Mouse (Mus musculus): ENCODE measurements around the gene Olfr624. TPM values are rescaled to one million over a fixed set of nuclear protein-coding genes. Genes with fewer than 3 reads are reported as not detected.
"Not testable (repeated sequence)": the region's sequence is repeated elsewhere in the genome, so short reads cannot be mapped to it uniquely, and the experiment has no call there.

The Olfr624 gene
- polyA plus RNA-seq (2012; rRNA removed), result not detected in 2 replicates

DNA sequence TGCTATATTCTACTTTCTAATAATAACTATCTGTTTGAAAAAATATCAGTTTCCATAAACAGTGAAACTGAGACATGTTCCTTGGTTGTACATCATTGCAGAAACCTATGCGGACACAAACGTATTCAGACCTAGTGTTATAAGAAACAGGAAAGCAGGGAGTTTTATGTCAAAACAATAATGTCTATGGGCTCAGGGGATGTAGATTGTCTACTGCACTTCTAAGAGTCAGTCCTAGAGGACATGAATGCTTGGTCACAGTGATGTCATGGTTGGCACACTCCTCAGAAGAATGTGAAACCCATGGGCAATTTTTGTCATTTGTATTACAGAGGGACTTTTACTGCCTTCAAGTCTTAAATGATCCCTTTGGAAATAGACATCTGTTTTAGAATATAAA lies at the start of gene Olfr624:
Gene Olfr624, minus strand, starts transcription at position 101 of the 400 bp plus-strand sequence.
- DNase-seq (ENCODE audit: low read depth), result no peak

DNA sequence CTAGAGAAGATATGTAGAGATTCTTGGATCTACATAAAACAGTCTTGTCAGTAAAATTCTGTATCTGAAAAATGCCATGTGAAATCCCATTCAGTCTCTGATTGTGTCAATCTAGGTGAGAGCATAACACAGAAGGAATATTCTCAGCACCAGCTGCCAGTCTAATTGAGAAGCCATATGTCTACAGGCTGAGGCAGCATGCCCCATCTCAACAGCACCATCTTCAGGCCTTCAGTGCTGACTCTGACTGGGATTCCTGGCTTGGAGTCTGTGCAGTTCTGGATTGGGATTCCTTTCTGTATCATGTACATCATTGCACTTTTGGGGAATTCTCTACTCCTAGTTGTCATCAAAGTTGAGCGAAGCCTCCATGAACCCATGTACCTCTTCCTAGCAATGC lies 45.4 kb upstream of the Olfr624 start:
- not testable (repeated sequence) for DNase-seq (ENCODE audit: low read depth)

- no peak for DNase-seq (ENCODE audit: low read depth)
Measured at GRCm38 (mm10) chr7:103714371-103714770, 43.4 kb upstream of the Olfr624 start, which contains the start of gene Olfr243. Gene Olfr243, plus strand, starts transcription at chr7:103714671.

DNA sequence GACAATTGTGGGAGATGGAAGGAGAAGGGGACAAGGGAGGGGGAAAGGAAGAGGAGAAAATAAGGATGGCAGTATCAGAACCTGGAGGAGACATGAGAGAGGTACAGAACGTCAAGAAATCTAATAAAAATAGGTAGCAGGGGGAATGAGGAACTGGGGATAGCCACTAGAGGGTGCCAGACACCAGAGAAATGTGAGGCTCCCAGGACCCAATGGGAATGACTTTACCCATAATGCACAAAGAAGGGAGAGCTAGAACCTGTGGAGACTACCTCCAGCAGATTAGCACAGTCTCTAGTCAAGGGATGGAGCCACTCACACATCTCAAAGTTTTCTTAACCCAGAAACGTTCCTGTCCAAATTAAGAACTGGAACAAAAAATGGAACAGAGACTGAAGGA lies 41.0 kb upstream of the Olfr624 start:
- DNase-seq (ENCODE audit: low read depth), result no peak

- DNase-seq (ENCODE audit: low read depth), result no peak
Measured at GRCm38 (mm10) chr7:103699469-103699868, 28.5 kb upstream of the Olfr624 start.

GRCm38 (mm10) chr7:103682420-103682819 lies 11.4 kb upstream of the Olfr624 start, which contains the start of gene Olfr625-ps1:
Gene Olfr625-ps1, plus strand, starts transcription at chr7:103682720.
- no peak for DNase-seq (ENCODE audit: low read depth)

DNA sequence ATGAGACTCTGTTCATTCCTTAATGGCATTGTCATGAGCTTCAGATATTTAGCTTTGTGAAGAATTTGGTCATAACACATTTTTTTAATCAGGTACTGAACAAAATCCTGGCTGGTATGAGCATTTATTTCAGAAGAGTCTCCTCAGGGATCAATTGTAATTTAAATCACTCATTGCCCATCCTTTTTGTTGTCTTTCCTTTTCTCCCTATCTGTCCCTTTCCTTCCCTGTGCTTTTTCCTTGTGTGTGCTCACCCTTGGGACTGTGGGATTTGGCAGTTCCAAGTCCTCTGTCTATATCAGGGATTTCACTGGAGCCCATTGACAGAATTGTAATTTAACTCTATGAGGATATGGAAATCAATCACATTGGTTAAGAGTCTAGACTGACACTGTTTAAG lies 7.4 kb downstream of the Olfr624 start, which contains the start of gene Olfr623:
Gene Olfr623, minus strand, starts transcription at position 101 of the 400 bp plus-strand sequence.
- no peak for DNase-seq (ENCODE audit: low read depth)

DNA sequence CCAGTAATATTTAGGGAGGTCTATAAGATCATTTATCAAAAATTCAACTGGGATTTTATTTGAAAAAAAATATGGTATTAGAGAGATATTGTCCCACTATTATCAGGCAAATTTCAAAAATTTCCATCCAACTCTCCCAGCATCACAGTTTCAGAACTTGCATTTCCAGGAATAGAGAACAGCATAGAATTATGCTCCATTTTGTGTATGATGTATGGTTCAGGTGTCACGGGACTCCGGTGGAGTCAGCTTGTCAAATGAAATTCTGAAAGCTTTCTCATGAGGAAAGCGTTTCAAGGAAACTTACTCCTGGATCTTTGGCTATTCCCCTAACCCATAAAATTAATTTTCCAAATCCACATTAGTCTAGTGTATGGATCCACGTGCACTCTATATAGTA lies 26.9 kb downstream of the Olfr624 start:
- DNase-seq (ENCODE audit: low read depth), result no peak

DNA sequence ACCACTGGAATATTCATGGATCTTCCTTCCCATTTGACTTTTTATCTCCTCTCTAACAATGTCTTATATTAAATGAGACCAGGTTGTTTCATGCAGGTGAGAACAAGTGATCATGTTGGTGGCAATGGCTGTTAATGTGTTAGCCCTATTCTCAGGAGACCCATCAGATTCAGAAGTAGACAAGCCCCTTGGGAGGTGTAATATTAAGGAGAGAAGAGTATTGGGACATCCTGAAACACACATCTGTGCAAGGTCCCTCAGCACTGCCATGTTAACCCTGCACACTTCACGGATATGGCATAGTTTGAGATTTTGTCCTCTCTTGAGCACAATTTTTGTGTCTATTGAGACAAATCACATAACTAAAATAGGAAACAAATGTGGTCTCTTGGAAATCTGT lies 28.4 kb downstream of the Olfr624 start, which contains the start of gene Olfr622:
Gene Olfr622, minus strand, starts transcription at position 101 of the 400 bp plus-strand sequence.
- no peak for DNase-seq (ENCODE audit: low read depth)

- DNase-seq (ENCODE audit: low read depth), result no peak
Measured at GRCm38 (mm10) chr7:103636795-103637194, 34.2 kb downstream of the Olfr624 start.

Other genes starting within 250 kb of the Olfr624 start
- not detected in 2 replicates for gene Olfr605, start 225.8 kb downstream of the Olfr624 start, polyA plus RNA-seq (2012; rRNA removed)
- not detected in 2 replicates for gene Olfr606, start 222.1 kb downstream of the Olfr624 start, polyA plus RNA-seq (2012; rRNA removed)
- gene Olfr607, start 207.0 kb downstream of the Olfr624 start, polyA plus RNA-seq (2012; rRNA removed), result not detected in 2 replicates
- gene Olfr608, start 201.3 kb downstream of the Olfr624 start, polyA plus RNA-seq (2012; rRNA removed), result not detected in 2 replicates
- gene Olfr609, start 173.1 kb downstream of the Olfr624 start, polyA plus RNA-seq (2012; rRNA removed), result not detected in 2 replicates
- gene Olfr610, start 159.1 kb downstream of the Olfr624 start, polyA plus RNA-seq (2012; rRNA removed), result not detected in 2 replicates
- gene Olfr611, start 150.3 kb downstream of the Olfr624 start, polyA plus RNA-seq (2012; rRNA removed), result not detected in 2 replicates
- not detected in 2 replicates for gene Olfr612, start 128.5 kb downstream of the Olfr624 start, polyA plus RNA-seq (2012; rRNA removed)
- gene Olfr613, start 123.1 kb downstream of the Olfr624 start, polyA plus RNA-seq (2012; rRNA removed), result not detected in 2 replicates
- gene Olfr615, start 115.1 kb downstream of the Olfr624 start, polyA plus RNA-seq (2012; rRNA removed), result not detected in 2 replicates
- gene Olfr616, start 102.0 kb downstream of the Olfr624 start, polyA plus RNA-seq (2012; rRNA removed), result not detected in 2 replicates
- gene Olfr617, start 98.1 kb downstream of the Olfr624 start, polyA plus RNA-seq (2012; rRNA removed), result not detected in 2 replicates
- not detected in 2 replicates for gene Olfr618, start 81.1 kb downstream of the Olfr624 start, polyA plus RNA-seq (2012; rRNA removed)
- not detected in 2 replicates for gene Olfr619, start 70.6 kb downstream of the Olfr624 start, polyA plus RNA-seq (2012; rRNA removed)
- not detected in 2 replicates for gene Olfr620, start 58.7 kb downstream of the Olfr624 start, polyA plus RNA-seq (2012; rRNA removed)
- gene Olfr622, start 28.5 kb downstream of the Olfr624 start, polyA plus RNA-seq (2012; rRNA removed), result not detected in 2 replicates
- gene Olfr623, start 7.5 kb downstream of the Olfr624 start, polyA plus RNA-seq (2012; rRNA removed), result not detected in 2 replicates
- gene Olfr625-ps1, start 11.5 kb upstream of the Olfr624 start, polyA plus RNA-seq (2012; rRNA removed), result not detected in 2 replicates
- not detected in 2 replicates for gene Olfr243, start 43.5 kb upstream of the Olfr624 start, polyA plus RNA-seq (2012; rRNA removed)
- not detected in 2 replicates for gene Olfr628, start 59.2 kb upstream of the Olfr624 start, polyA plus RNA-seq (2012; rRNA removed)
- not detected in 2 replicates for gene Olfr629, start 73.8 kb upstream of the Olfr624 start, polyA plus RNA-seq (2012; rRNA removed)
- not detected in 2 replicates for gene Olfr630, start 86.1 kb upstream of the Olfr624 start, polyA plus RNA-seq (2012; rRNA removed)
- not detected in 2 replicates for gene Olfr69, start 100.4 kb upstream of the Olfr624 start, polyA plus RNA-seq (2012; rRNA removed)
- not detected in 2 replicates for gene Olfr68, start 108.5 kb upstream of the Olfr624 start, polyA plus RNA-seq (2012; rRNA removed)
- not detected in 2 replicates for gene Olfr67, start 120.6 kb upstream of the Olfr624 start, polyA plus RNA-seq (2012; rRNA removed)
- gene Hbb-bt, start 142.8 kb upstream of the Olfr624 start, polyA plus RNA-seq (2012; rRNA removed), result 189 and 481 TPM in 2 replicates
- gene Hbb-bs, start 156.9 kb upstream of the Olfr624 start, polyA plus RNA-seq (2012; rRNA removed), result 2,031 and 4,766 TPM in 2 replicates
- gene Hbb-bh2, start 169.3 kb upstream of the Olfr624 start, polyA plus RNA-seq (2012; rRNA removed), result not detected in 2 replicates
- not detected in 2 replicates for gene Hbb-bh1, start 172.0 kb upstream of the Olfr624 start, polyA plus RNA-seq (2012; rRNA removed)
- gene Hbb-y, start 182.0 kb upstream of the Olfr624 start, polyA plus RNA-seq (2012; rRNA removed), result not detected in 2 replicates
- gene Olfr66, start 215.1 kb upstream of the Olfr624 start, polyA plus RNA-seq (2012; rRNA removed), result not detected in 2 replicates
- not detected in 2 replicates for gene Olfr64, start 223.3 kb upstream of the Olfr624 start, polyA plus RNA-seq (2012; rRNA removed)
- gene Olfr65, start 232.3 kb upstream of the Olfr624 start, polyA plus RNA-seq (2012; rRNA removed), result not detected in 2 replicates

Measured in gonadal fat pad, adult 2 months (tissue).